Mouse (Mus musculus): Measurements from ENCODE around the gene Dad1. TPM values are rescaled to one million over a fixed set of nuclear protein-coding genes. Genes with fewer than 3 reads are reported as not detected.

Gene Dad1
- polyA plus RNA-seq, 1 experiment from 2014 or later = 291 TPM

DNA sequence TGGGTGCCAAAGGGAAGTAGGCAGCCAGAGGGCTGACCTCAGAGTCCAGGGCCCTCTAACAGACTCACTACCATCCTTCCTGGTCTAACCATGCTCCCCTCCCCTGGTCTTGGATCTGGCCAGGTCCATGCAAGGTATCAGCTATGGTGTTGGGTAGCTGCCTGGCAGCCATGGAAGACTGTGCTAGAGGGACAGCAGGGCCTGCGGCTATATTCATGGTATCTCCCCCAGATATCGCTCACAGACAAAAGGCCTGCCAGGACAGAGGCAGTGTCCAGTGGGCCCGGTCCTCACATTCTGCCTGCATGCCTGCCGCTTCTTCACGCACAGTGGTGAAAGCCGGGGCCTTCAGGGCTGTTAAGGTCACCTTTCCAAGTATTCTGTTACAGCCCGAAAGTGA is 10.3 kb upstream of the Dad1 start:
- H3K4me3 ChIP-seq = no peak overlapping the region
- no peak overlapping the region for H3K9ac ChIP-seq (replicated peaks)
- no peaks in the 10 kb centered on the region for H3K27me3 ChIP-seq
- no peaks in the 10 kb centered on the region for H3K9me3 ChIP-seq
- no peak for ATAC-seq (replicated peaks)
- H3K4me2 ChIP-seq (replicated peaks) = no peak overlapping the region
- 0 out of 2 replicates have a peak, but pooled peaks cover 2% of the 10 kb centered on the region for H3K36me3 ChIP-seq
- no peak overlapping the region for H3K27ac ChIP-seq (replicated peaks)
- 91% methylated on average over 7 of the region's 7 CpGs for WGBS
- H3K4me1 ChIP-seq = peaks cover 9% of the 10 kb centered on the region; the same call in 1 of the 2 replicates

DNA sequence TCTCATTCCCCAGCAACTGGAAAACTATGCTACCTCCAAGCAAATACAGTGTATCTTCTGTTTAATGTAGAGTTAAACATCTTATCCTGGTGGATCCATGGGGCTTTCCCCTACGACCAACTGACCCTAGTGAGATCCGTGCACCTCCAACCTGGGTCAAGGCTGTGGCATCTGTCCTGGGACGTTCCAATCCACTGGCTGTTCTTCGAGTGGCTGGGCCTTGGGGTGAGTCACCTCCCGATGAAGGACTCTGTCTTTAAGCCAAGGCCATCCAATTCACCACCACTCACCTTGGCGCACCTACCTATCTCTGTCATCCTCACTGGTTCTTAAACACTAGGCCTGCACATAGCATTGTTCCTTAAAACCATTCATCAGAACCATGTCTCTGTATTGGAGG is 9.2 kb upstream of the Dad1 start:
- Histone ChIP-seq H3K27ac (replicated peaks) (no peak overlapping the region), H3K27me3 (no peaks in the 10 kb centered on the region), H3K4me1 (peaks cover 17% of the 10 kb centered on the region), H3K4me3 (no peak overlapping the region), H3K9me3 (no peaks in the 10 kb centered on the region), H3K9ac (replicated peaks) (no peak overlapping the region), H3K4me2 (replicated peaks) (no peak overlapping the region), H3K36me3 (no peaks in the 10 kb centered on the region)
- 95% methylated on average over 6 of the region's 6 CpGs for WGBS
- ATAC-seq (replicated peaks) = no peak

DNA sequence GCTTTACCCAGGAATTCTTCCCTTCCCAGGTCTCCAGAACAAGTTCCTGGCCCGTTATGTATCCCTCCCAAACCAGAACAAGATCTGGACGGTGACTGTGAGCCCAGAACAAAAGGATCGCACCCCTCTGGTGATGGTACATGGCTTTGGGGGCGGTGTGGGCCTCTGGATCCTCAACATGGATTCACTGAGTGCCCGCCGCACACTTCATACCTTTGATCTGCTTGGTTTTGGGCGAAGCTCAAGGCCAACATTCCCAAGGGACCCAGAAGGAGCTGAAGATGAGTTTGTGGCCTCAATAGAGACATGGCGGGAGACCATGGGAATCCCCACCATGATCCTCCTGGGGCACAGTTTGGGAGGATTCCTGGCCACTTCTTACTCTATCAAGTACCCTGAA is 8.7 kb upstream of the Dad1 start:
- Histone ChIP-seq H3K9me3 (no peaks in the 10 kb centered on the region), H3K36me3 (no peaks in the 10 kb centered on the region), H3K4me2 (replicated peaks) (no peak overlapping the region), H3K4me3 (no peak overlapping the region), H3K27me3 (no peaks in the 10 kb centered on the region), H3K27ac (replicated peaks) (no peak overlapping the region), H3K9ac (replicated peaks) (no peak overlapping the region), H3K4me1 (peaks cover 17% of the 10 kb centered on the region)
- 89% methylated on average over 8 of the region's 8 CpGs for WGBS
- no peak for ATAC-seq (replicated peaks)

DNA sequence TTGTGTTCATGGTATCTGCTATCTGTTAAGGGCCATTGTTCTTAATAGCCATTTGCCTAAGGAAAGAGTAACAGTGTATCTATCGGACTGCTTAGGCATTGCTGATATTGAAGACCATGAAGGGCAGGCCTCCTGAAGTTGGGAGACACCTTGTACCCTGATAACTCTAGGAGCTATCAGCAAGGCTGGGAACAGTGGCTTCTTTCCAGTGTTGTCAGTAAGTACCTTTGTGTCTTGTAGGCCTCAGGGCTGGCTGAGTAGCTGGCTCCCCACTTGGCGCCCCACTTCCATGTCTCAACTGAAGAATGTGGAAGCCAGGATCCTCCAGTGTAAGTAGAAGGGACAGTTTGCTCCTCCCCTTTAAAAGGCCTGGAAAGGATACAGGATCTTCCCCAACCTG is 7.5 kb upstream of the Dad1 start:
- H3K27me3 ChIP-seq = no peaks in the 10 kb centered on the region
- no peak overlapping the region for H3K4me3 ChIP-seq
- H3K9me3 ChIP-seq = no peaks in the 10 kb centered on the region
- H3K4me2 ChIP-seq (replicated peaks) = no peak overlapping the region
- H3K36me3 ChIP-seq = no peaks in the 10 kb centered on the region
- peaks cover 17% of the 10 kb centered on the region for H3K4me1 ChIP-seq
- no peak overlapping the region for H3K27ac ChIP-seq (replicated peaks)
- H3K9ac ChIP-seq (replicated peaks) = no peak overlapping the region
- no peak for ATAC-seq (replicated peaks)
- WGBS = 97% methylated on average over 2 of the region's 2 CpGs

DNA sequence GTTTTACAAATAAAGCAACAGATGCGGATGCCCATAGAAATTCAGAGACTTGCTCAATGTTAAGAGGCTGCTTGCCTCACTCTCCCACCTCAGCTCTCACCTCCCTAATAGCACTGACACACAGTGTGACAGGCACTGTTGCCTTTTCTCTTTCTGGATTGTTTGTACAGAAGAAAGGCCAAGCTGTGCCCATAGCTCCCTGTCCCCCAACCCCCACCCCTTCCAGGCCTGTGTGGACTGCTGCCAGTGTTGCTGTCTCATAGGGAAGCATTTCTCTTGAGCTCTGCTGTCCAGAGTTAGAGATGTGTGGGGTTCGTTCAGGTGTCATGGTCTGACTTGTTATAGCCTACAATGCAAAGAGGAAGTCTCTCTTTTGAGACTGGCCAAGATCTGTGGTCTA is 6.3 kb upstream of the Dad1 start:
- Histone ChIP-seq H3K4me2 (replicated peaks) (peak overlapping the region; percentile 1; the same call in 1 of the 2 replicates), H3K27ac (replicated peaks) (no peak overlapping the region), H3K27me3 (no peaks in the 10 kb centered on the region), H3K9me3 (no peaks in the 10 kb centered on the region), H3K4me3 (peak overlapping the region; percentile 55; the same call in 1 of the 2 replicates), H3K36me3 (no peaks in the 10 kb centered on the region), H3K9ac (replicated peaks) (no peak overlapping the region), H3K4me1 (peaks cover 17% of the 10 kb centered on the region)
- ATAC-seq (replicated peaks) = no peak
- 75% methylated on average over 2 of the region's 2 CpGs for WGBS

DNA sequence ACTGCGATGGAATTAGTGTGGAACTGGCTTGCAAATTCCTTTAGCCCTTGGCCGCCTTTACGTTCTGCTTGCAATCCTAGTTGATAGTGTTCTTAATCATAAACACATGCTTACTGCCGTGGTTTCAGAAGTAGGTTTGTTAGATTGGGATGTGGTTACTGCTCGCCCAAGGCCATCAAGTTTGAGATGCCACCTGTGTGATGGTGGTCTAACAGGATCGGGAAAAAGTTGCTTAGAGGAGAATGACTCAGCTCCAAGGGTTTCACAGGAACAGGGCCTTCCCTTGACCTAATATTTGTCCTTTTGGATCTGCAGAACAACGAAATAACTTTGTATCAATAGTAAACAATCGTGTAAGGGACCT is 5.8 kb upstream of the Dad1 start:
- ATAC-seq (replicated peaks) = no peak

DNA sequence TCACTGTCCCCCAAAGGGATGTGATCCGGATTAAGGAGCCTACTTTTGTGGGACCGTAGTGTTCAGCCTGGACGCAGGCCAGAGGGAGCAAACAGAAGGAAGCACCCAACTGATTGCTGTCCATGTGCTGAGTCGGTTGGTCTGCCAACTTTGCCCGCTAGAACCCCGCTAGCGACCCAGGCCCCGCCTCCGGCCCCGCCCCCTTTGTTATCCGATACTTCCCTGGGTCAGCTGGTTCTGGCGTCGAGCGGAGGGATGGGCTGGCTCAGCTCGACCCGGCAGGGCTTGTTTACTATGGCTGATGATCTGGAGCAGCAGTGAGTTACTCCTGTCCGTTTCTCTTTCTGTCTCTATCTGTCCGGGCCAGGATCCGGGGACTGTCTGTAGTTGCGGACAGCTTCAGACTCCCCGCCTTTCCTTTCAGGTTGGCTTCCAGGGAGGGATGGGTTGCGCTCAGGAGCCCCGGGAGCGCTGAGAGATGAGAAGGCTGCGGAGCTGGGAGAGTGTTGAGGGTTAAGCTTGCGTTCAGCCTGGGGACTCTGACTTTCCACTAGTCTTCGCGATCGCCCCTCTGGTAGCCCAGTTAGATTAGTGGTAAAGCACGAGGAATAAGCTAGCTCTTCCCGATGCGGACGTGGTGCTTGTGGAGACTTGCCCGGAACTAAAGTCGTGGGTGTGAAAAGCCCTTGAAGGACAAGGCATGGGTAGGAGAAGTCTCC is 5.3 kb upstream of the Dad1 start:
- peak overlapping the region; percentile 63 for H3K9ac ChIP-seq (replicated peaks)
- no peaks in the 10 kb centered on the region for H3K36me3 ChIP-seq
- H3K27me3 ChIP-seq = no peaks in the 10 kb centered on the region
- H3K4me2 ChIP-seq (replicated peaks) = peak overlapping the region; percentile 82
- no peaks in the 10 kb centered on the region for H3K9me3 ChIP-seq
- under 1% methylated on average over 35 of the region's 35 CpGs for WGBS
- peak; percentile 90 for ATAC-seq (replicated peaks)
- peaks cover 26% of the 10 kb centered on the region for H3K4me1 ChIP-seq
- peak overlapping the region; percentile 33; the same call in 1 of the 2 replicates for H3K27ac ChIP-seq (replicated peaks)
- peak overlapping the region; percentile 55 for H3K4me3 ChIP-seq

More for the DNA sequence above, 5.8 kb upstream of the Dad1 start:
- H3K9me3 ChIP-seq = no peaks in the 10 kb centered on the region
- H3K27ac ChIP-seq (replicated peaks) = no peak overlapping the region
- peaks cover 20% of the 10 kb centered on the region for H3K4me1 ChIP-seq
- no peaks in the 10 kb centered on the region for H3K36me3 ChIP-seq
- WGBS = 28% methylated on average over 8 of the region's 8 CpGs
- H3K9ac ChIP-seq (replicated peaks) = peak overlapping the region; percentile 63
- H3K4me2 ChIP-seq (replicated peaks) = peak overlapping the region; percentile 82
- H3K4me3 ChIP-seq = peak overlapping the region; percentile 55
- H3K27me3 ChIP-seq = no peaks in the 10 kb centered on the region

DNA sequence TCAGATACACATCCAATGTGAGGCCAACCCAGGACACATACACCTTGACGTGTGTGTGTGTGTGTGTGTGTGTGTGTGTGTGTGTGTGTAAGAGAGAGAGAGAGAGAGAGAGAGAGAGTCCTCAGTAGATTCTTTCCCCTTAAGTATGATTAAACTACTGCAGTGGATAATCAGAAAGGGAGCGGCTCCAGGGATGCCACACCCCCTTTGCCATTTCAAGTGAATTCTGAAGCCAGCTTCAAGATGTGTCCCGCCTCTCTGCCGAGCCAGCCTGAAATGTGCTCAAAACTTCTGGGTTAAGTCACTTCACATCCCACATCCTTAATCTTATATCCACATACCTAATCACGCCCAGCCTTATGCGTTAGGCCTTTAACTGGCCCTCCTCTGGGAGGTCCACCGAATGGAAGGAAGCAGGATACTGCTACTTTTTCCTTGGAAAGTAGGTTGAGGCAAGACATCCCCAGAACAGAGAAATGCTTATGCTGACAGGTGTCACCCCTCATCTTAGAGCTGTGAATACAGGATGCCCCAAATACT is 4.3 kb upstream of the Dad1 start:
- Histone ChIP-seq H3K9ac (replicated peaks) (no peak overlapping the region), H3K27me3 (no peaks in the 10 kb centered on the region), H3K9me3 (no peaks in the 10 kb centered on the region), H3K4me2 (replicated peaks) (no peak overlapping the region), H3K36me3 (no peaks in the 10 kb centered on the region), H3K4me1 (peaks cover 28% of the 10 kb centered on the region), H3K4me3 (no peak overlapping the region), H3K27ac (replicated peaks) (no peak overlapping the region)
- no peak for ATAC-seq (replicated peaks)
- 62% methylated on average over 7 of the region's 7 CpGs for WGBS

DNA sequence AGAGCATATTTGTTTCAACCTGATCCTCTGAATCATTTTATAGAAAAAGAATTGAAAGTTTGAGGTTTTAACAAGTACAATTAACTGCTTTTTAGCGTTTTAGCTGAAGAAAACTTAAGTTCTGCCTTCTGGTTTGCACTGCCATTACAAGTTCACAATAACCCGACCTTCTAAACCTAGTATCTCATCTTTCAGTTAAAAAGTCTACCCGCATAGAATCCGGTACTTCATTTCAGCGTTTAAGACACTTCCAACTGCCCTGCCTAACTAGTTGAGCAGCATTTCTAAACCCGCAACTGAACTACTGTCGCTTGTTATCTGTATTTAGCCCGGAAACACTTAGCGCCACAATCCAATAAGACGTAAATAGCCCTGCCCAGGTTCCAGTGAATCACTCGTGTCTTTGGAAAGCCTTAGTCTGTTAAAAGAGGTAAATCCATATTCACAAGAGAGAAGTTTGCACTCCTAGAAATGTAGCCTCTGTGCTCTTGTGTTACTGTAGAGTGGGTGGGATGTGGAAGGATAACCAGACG is 832 bp upstream of the Dad1 start:
- Histone ChIP-seq H3K4me2 (replicated peaks) (peak overlapping the region; percentile 61), H3K36me3 (no peaks in the 10 kb centered on the region), H3K4me3 (peak overlapping the region; percentile 65), H3K27ac (replicated peaks) (no peak overlapping the region; the same call in 1 of the 2 replicates), H3K9me3 (no peaks in the 10 kb centered on the region), H3K4me1 (peaks cover 52% of the 10 kb centered on the region), H3K27me3 (no peaks in the 10 kb centered on the region), H3K9ac (replicated peaks) (peak overlapping the region; percentile 69; the same call in 1 of the 2 replicates)
- WGBS = 66% methylated on average over 12 of the region's 12 CpGs
- ATAC-seq (replicated peaks) = no peak

DNA sequence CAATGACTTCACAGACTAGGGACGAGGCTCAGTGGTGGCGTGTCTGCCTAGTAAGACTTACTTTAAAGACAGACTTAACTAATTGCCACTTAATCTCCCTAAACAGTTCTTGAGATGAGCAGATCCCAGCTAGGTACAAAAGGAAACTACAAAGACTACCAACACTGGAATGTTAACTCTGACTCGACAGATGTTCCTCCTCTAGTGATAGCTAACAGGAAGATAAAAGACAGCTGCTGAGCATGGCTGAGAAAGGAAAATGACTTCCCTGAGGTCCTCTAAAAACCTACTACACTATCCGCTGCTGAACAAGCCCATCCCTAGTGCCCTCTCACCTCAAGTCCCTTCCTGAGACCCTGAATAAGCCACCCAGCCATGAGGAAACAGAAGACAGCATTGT is 3.8 kb downstream of the Dad1 start:
- Histone ChIP-seq H3K36me3 (peaks cover 12% of the 10 kb centered on the region), H3K9ac (replicated peaks) (0 out of 2 replicates have a peak overlapping the region, but pooled peaks have one; percentile 11), H3K27ac (replicated peaks) (no peak overlapping the region), H3K27me3 (no peaks in the 10 kb centered on the region), H3K4me2 (replicated peaks) (no peak overlapping the region), H3K4me1 (peaks cover 39% of the 10 kb centered on the region), H3K4me3 (no peak overlapping the region), H3K9me3 (no peaks in the 10 kb centered on the region)
- 80% methylated on average over 4 of the region's 4 CpGs for WGBS
- ATAC-seq (replicated peaks) = no peak

DNA sequence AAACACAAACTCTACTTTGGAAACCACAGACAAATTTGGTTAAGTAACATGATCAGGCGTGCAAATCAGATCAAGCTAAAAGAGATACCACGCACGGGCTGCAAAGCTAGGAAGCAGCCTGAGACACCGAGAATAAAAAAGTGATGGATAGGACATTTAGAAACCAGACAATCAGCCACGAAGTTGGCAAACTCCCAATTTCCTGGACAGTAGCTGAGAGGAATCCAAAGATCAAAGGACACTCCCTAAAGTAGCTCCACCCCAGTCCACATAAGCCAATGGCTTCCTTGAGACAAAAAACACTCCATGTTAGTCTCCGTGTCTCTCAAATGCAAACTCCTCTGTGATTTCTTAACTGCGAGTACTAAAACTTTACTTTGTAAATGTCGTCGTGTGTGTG is 4.6 kb downstream of the Dad1 start:
- Histone ChIP-seq H3K4me1 (peaks cover 32% of the 10 kb centered on the region), H3K9me3 (no peaks in the 10 kb centered on the region), H3K4me2 (replicated peaks) (no peak overlapping the region), H3K36me3 (peaks cover 12% of the 10 kb centered on the region), H3K9ac (replicated peaks) (no peak overlapping the region), H3K4me3 (no peak overlapping the region), H3K27ac (replicated peaks) (no peak overlapping the region), H3K27me3 (no peaks in the 10 kb centered on the region)
- ATAC-seq (replicated peaks) = no peak
- 84% methylated on average over 9 of the region's 9 CpGs for WGBS

DNA sequence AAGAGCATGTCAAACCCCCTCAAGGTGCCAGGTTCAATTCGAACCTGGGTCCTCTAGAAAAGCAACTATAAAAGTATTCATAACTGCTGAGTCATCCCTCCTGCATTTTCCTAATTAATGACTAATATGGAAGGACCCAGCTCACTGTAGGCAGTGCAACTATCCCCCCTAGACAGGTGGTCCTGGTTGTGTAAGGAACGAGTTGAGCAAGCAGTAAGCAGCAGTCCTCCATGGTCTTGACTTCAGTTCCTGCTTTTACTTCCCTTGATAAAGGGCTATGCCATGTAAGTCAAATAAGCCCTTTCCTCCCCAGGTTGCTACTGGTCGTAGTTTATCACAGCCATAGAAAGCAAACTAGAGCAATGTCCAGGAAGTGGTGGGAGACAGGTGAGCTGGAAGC is 7.7 kb downstream of the Dad1 start:
- H3K27me3 ChIP-seq = no peaks in the 10 kb centered on the region
- peaks cover 26% of the 10 kb centered on the region for H3K36me3 ChIP-seq
- H3K9ac ChIP-seq (replicated peaks) = no peak overlapping the region
- 90% methylated on average over 3 of the region's 3 CpGs for WGBS
- H3K27ac ChIP-seq (replicated peaks) = no peak overlapping the region
- H3K9me3 ChIP-seq = no peaks in the 10 kb centered on the region
- H3K4me3 ChIP-seq = no peak overlapping the region
- H3K4me2 ChIP-seq (replicated peaks) = no peak overlapping the region
- ATAC-seq (replicated peaks) = no peak
- peaks cover 11% of the 10 kb centered on the region for H3K4me1 ChIP-seq
